Mouse (Mus musculus) myocyte (in vitro differentiated cells): ENCODE results near the gene Cdt1. TPM values are rescaled to one million over a fixed set of nuclear protein-coding genes. Genes with fewer than 3 reads are reported as not detected.

Experiments used
- H3K27me3 ChIP-seq: one replicate; pipeline ENCODE4 v1.6.1; 2011; ENCODE audit not compliant: control insufficient read depth, insufficient read depth, insufficient read length
- H3K36me3 ChIP-seq: one replicate; pipeline ENCODE4 v1.6.1; 2011; ENCODE audit not compliant: control insufficient read depth, insufficient read depth
- H3K4me2 ChIP-seq: one replicate; pipeline ENCODE4 v1.6.1; 2011; ENCODE audit warnings: low read depth, control low read depth
- H3K4me3 ChIP-seq: one replicate; pipeline ENCODE4 v1.5.1; 2011; ENCODE audit warnings: mild to moderate bottlenecking, control low read depth, moderate library complexity
- H3K79me2 ChIP-seq: one replicate; pipeline ENCODE4 v1.6.1; 2011; ENCODE audit not compliant: control insufficient read depth, insufficient read depth
- H3ac ChIP-seq: one replicate; pipeline ENCODE4 v1.6.1; 2011; ENCODE audit not compliant: control insufficient read depth, insufficient read length
- CEBPB ChIP-seq: IDR thresholded peaks from 2 replicates; pipeline ENCODE4 v1.6.1; 2011; ENCODE audit warnings: mild to moderate bottlenecking, moderate library complexity; ENCODE audit not compliant: poor library complexity, insufficient read depth, severe bottlenecking
- E2F4 ChIP-seq: IDR thresholded peaks from one replicate; pipeline ENCODE4 v1.6.1; 2011; ENCODE audit warnings: mild to moderate bottlenecking, control low read depth, moderate library complexity; ENCODE audit not compliant: insufficient read depth
- MAX ChIP-seq: IDR thresholded peaks from one replicate; pipeline ENCODE4 v1.6.1; 2011; ENCODE audit warnings: low read depth, mild to moderate bottlenecking, control low read depth
- MYOD1 ChIP-seq, 3 experiments: IDR thresholded peaks; one replicate each; pipeline ENCODE4 v1.6.1; 2011; ENCODE audit warnings: control low read depth in 2 of 3, low read depth in 2 of 3, mild to moderate bottlenecking in 2 of 3, moderate library complexity in 1 of 3; ENCODE audit not compliant: insufficient read length in 2 of 3, control insufficient read depth in 1 of 3
- MYOG ChIP-seq, 3 experiments: IDR thresholded peaks; one replicate each; pipeline ENCODE4 v1.6.1; 2011; ENCODE audit warnings: control low read depth in 2 of 3, low read depth in 2 of 3, mild to moderate bottlenecking in 2 of 3; ENCODE audit not compliant: insufficient read length in 2 of 3, control insufficient read depth in 1 of 3, insufficient read depth in 1 of 3
- POLR2A ChIP-seq: IDR thresholded peaks from one replicate; pipeline ENCODE4 v1.6.1; 2011; ENCODE audit warnings: low read depth, mild to moderate bottlenecking, control low read depth, moderate library complexity; ENCODE audit not compliant: insufficient read length
- POLR2AphosphoS2 ChIP-seq: IDR thresholded peaks from one replicate; pipeline ENCODE4 v1.6.1; 2011; ENCODE audit warnings: low read depth, control low read depth; ENCODE audit not compliant: insufficient read length
- REST ChIP-seq: IDR thresholded peaks from one replicate; pipeline ENCODE4 v1.6.1; 2011; ENCODE audit warnings: mild to moderate bottlenecking, control low read depth, moderate library complexity; ENCODE audit not compliant: insufficient read depth, insufficient read length
- SRF ChIP-seq: IDR thresholded peaks from one replicate; pipeline ENCODE4 v1.6.1; 2011; ENCODE audit warnings: low read depth; ENCODE audit not compliant: control insufficient read depth, insufficient read length
- TCF12 ChIP-seq: IDR thresholded peaks from one replicate; pipeline ENCODE4 v1.6.1; 2011; ENCODE audit warnings: mild to moderate bottlenecking, control low read depth; ENCODE audit not compliant: poor library complexity, insufficient read depth, severe bottlenecking
- TCF3 ChIP-seq: IDR thresholded peaks from one replicate; pipeline ENCODE4 v1.6.1; 2011; ENCODE audit warnings: low read depth, control low read depth; ENCODE audit not compliant: insufficient read length
- USF1 ChIP-seq: IDR thresholded peaks from one replicate; pipeline ENCODE4 v1.6.1; 2011; ENCODE audit warnings: low read depth, mild to moderate bottlenecking, control low read depth, moderate library complexity
- polyA plus RNA-seq: library from polyadenylated mRNA; unstranded; fragments of >200 nt; fragmentation: generic; extraction: Trizol; gene quantifications from one replicate; pipeline ENCODE4 v1.2.1, GENCODE M21; 2012; ENCODE audit warnings: missing spikeins

Cdt1 gene
- polyA plus RNA-seq, 1 experiment: 19.7 TPM

DNA sequence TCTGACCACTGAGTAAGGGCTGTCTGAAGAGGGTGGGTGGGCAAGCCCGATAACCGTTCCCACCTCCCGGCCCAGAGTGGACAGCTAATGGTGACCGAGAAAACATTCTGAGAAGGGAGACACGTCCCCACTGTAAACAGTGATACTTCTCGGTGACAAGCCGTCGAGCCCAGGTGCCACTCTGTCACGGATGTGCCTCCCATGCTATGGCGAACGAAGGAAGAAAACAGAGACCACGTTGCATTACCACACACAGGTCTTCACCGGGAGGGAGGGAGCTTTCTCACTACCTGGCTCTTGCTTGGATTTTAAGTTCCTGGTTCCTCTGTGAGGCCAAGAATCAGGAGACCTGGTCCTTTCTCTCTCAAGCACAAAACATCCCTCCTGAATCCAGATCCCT lies 19.5 kb upstream of the Cdt1 start:
- peak overlapping the region; percentile 97 for H3K4me2 ChIP-seq
- H3ac ChIP-seq: no peak overlapping the region
- TF ChIP-seq POLR2AphosphoS2: no peak
- TF ChIP-seq E2F4: no peak
- peaks cover 71% of the 10 kb centered on the region for H3K79me2 ChIP-seq
- H3K36me3 ChIP-seq: peaks cover 6% of the 10 kb centered on the region
- no peaks in the 10 kb centered on the region for H3K27me3 ChIP-seq
- H3K4me3 ChIP-seq: peak overlapping the region; percentile 86

- H3K4me3 ChIP-seq: peak overlapping the region; percentile 86
- no peak overlapping the region for H3ac ChIP-seq
- TF ChIP-seq MAX (no peak), MYOD1 (IDR thresholded peaks at IDR 0.05; ENCODE audit: control insufficient read depth in 1 of 3, insufficient read length in 2 of 3, low read depth in 2 of 3) (no peak), POLR2A (no peak), POLR2AphosphoS2 (no peak), E2F4 (no peak), SRF (no peak), CEBPB (no peak)
- peaks cover 65% of the 10 kb centered on the region for H3K79me2 ChIP-seq
- peaks cover 3% of the 10 kb centered on the region for H3K36me3 ChIP-seq
- H3K27me3 ChIP-seq: no peaks in the 10 kb centered on the region
- peak overlapping the region; percentile 97 for H3K4me2 ChIP-seq
Measured at GRCm38 (mm10) chr8:122548891-122549439, 18.9 kb upstream of the Cdt1 start.

GRCm38 (mm10) chr8:122550234-122550994 lies 17.4 kb upstream of the Cdt1 start:
- peak overlapping the region; percentile 77 for H3ac ChIP-seq
- H3K4me3 ChIP-seq: peak overlapping the region; percentile 86
- TF ChIP-seq TCF12 (no peak), MYOD1 (IDR thresholded peaks at IDR 0.05; ENCODE audit: control insufficient read depth in 1 of 3, insufficient read length in 2 of 3, low read depth in 2 of 3) (peak in 1 of 3 experiments; percentile 4)
- peaks cover 50% of the 10 kb centered on the region for H3K79me2 ChIP-seq
- H3K4me2 ChIP-seq: peak overlapping the region; percentile 97
- H3K27me3 ChIP-seq: no peaks in the 10 kb centered on the region
- peaks cover 3% of the 10 kb centered on the region for H3K36me3 ChIP-seq

DNA sequence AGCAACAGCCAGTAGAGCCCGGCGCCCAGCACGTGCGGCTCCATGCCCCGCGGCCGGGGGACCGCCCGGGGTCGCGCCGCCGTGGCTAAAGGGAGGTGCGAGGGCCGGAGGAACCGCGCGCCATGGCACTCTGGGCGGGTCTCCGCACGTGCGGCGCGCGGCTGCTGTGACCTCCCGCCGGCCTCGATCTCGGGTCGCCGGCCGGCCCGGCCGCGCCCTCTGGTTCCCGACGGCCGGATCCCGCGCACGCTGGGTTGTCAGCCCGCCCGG lies 16.9 kb upstream of the Cdt1 start:
- Histone ChIP-seq H3ac (peak overlapping the region; percentile 77), H3K4me3 (peak overlapping the region; percentile 86), H3K79me2 (peaks cover 45% of the 10 kb centered on the region), H3K4me2 (peak overlapping the region; percentile 2), H3K27me3 (no peaks in the 10 kb centered on the region), H3K36me3 (peaks cover 3% of the 10 kb centered on the region)
- no peak for TF ChIP-seq REST
- no peak for TF ChIP-seq TCF12
- TF ChIP-seq POLR2AphosphoS2: no peak
- no peak for TF ChIP-seq SRF
- no peak for TF ChIP-seq POLR2A
- TF ChIP-seq E2F4: no peak
- TF ChIP-seq MAX: no peak
- no peak for TF ChIP-seq MYOG (IDR thresholded peaks at IDR 0.05; ENCODE audit: control insufficient read depth in 1 of 3, insufficient read depth in 1 of 3, insufficient read length in 2 of 3, low read depth in 2 of 3)
- no peak for TF ChIP-seq USF1
- no peak for TF ChIP-seq CEBPB
- no peak for TF ChIP-seq TCF3
- TF ChIP-seq MYOD1 (IDR thresholded peaks at IDR 0.05; ENCODE audit: control insufficient read depth in 1 of 3, insufficient read length in 2 of 3, low read depth in 2 of 3): no peak

GRCm38 (mm10) chr8:122551265-122552051 lies 16.4 kb upstream of the Cdt1 start, which contains the start of gene Piezo1:
Gene Piezo1 (minus strand): TSS chr8:122551329.
- Histone ChIP-seq H3K4me3 (peak within 1 kb of the TSS; percentile 86), H3K79me2 (peaks cover 40% of the 10 kb centered on the region)
- peak; percentile 94 for TF ChIP-seq POLR2AphosphoS2
- peak; percentile 50 for TF ChIP-seq TCF3
- no peak for TF ChIP-seq USF1
- no peak for TF ChIP-seq CEBPB
- TF ChIP-seq MYOG (IDR thresholded peaks at IDR 0.05; ENCODE audit: control insufficient read depth in 1 of 3, insufficient read depth in 1 of 3, insufficient read length in 2 of 3, low read depth in 2 of 3): peak; percentile 31 to 94 (median 78)
- no peak for TF ChIP-seq E2F4
- peak in 2 of 3 experiments; percentile 84 to 92 for TF ChIP-seq MYOD1 (IDR thresholded peaks at IDR 0.05; ENCODE audit: control insufficient read depth in 1 of 3, insufficient read length in 2 of 3, low read depth in 2 of 3)
- TF ChIP-seq MAX: no peak
- no peak for TF ChIP-seq SRF
- peak; percentile 95 for TF ChIP-seq POLR2A
- no peak for TF ChIP-seq REST
- peak; percentile 16 for TF ChIP-seq TCF12

More at GRCm38 (mm10) chr8:122551265-122552051, 16.4 kb upstream of the Cdt1 start, which contains the start of gene Piezo1:
- H3K4me2 ChIP-seq: peak within 1 kb of the TSS; percentile 97
- no peaks in the 10 kb centered on the region for H3K27me3 ChIP-seq
- peaks cover 3% of the 10 kb centered on the region for H3K36me3 ChIP-seq
- peak within 1 kb of the TSS; percentile 77 for H3ac ChIP-seq
